Mouse (Mus musculus) embryonic facial prominence, embryonic 14.5 days (tissue): Measurements from ENCODE around the gene Olfr774. TPM values are rescaled to one million over a fixed set of nuclear protein-coding genes. Genes with fewer than 3 reads are reported as not detected.
"Not testable (repeated sequence)": the region's sequence is repeated elsewhere in the genome, so short reads cannot be mapped to it uniquely, and the experiment has no call there.

Experiments used
- ATAC-seq: fragments of 200-750 bp; cut with Nextera tagmentation; 2 replicates; pipeline ENCODE4 v1.8.0; 2017; ENCODE audit warnings: low read depth, moderate number of reproducible peaks, moderate TSS enrichment
- DNase-seq: peaks from one replicate; pipeline ENCODE4 v3.0.0-alpha.2; 2015; ENCODE audit warnings: low spot score
- H3K27ac ChIP-seq: fragments of 300-500 bp; sonication (generic); replicated peaks from 2 replicates; pipeline ENCODE4 v1.5.1; 2014; ENCODE audit warnings: low read depth, mild to moderate bottlenecking, low read length, moderate library complexity
- H3K27me3 ChIP-seq: fragments of 300-500 bp; sonication (generic); replicated peaks from 2 replicates; pipeline ENCODE4 v1.6.1; 2014; ENCODE audit warnings: low read length; ENCODE audit not compliant: control insufficient read depth, insufficient read depth
- H3K36me3 ChIP-seq: fragments of 300-500 bp; sonication (generic); 2 replicates; pipeline ENCODE4 v1.6.1; 2014; ENCODE audit warnings: low read length, mixed read lengths; ENCODE audit not compliant: control insufficient read depth, insufficient read depth
- H3K4me1 ChIP-seq: fragments of 300-500 bp; sonication (generic); 2 replicates; pipeline ENCODE4 v1.6.1; 2014; ENCODE audit warnings: antibody characterized with exemption, low read length; ENCODE audit not compliant: control insufficient read depth, insufficient read depth
- H3K4me2 ChIP-seq: fragments of 300-500 bp; sonication (generic); 2 replicates; pipeline ENCODE4 v1.6.1; 2014; ENCODE audit warnings: low read depth, mild to moderate bottlenecking, low read length, moderate library complexity, mixed read lengths
- H3K4me3 ChIP-seq: fragments of 300-500 bp; sonication (generic); 2 replicates; pipeline ENCODE4 v1.5.1; 2014; ENCODE audit warnings: low read depth, mild to moderate bottlenecking, low read length
- H3K9ac ChIP-seq: fragments of 300-500 bp; sonication (generic); 2 replicates; pipeline ENCODE4 v1.6.1; 2014; ENCODE audit warnings: low read depth, mild to moderate bottlenecking, low read length, moderate library complexity, mixed read lengths
- H3K9me3 ChIP-seq: fragments of 300-500 bp; sonication (generic); 2 replicates; pipeline ENCODE4 v1.6.1; 2016; ENCODE audit warnings: low read length; ENCODE audit not compliant: control insufficient read depth
- WGBS: fragments of 180-500 bp; shearing (Covaris S2); extraction: QIAGEN DNeasy Blood & Tissue Kit; methylation state at CpG from one replicate; pipeline ENCODE4 v1.1.7; 2014; 5-methylcytosine and 5-hydroxymethylcytosine counted together
- polyA plus RNA-seq: library from polyadenylated mRNA; unstranded; fragments of >200 nt; fragmentation: Nextera tagmentation; extraction: Ambion mirVana; gene quantifications from 2 replicates; pipeline ENCODE4 v1.2.1, GENCODE M21; 2014

Olfr774 gene
- not detected in 2 replicates for polyA plus RNA-seq

GRCm38 (mm10) chr10:129235904-129236303 is at the start of gene Olfr774:
Olfr774 (plus strand) TSS chr10:129236204.
- Histone ChIP-seq H3K9ac (no peak within 1 kb of the TSS), H3K4me1 (no peaks in the 10 kb centered on the region), H3K9me3 (no peaks in the 10 kb centered on the region), H3K4me3 (no peak within 1 kb of the TSS), H3K4me2 (no peak within 1 kb of the TSS), H3K27ac (no peak within 1 kb of the TSS), H3K36me3 (no peaks in the 10 kb centered on the region), H3K27me3 (no peaks in the 10 kb centered on the region)
- no peak for ATAC-seq
- 69% methylated on average over 2 of the region's 2 CpGs for WGBS
- no peak for DNase-seq

GRCm38 (mm10) chr10:129187319-129187718 is 48.7 kb upstream of the Olfr774 start, which contains the start of gene Olfr773:
Olfr773 (minus strand) TSS chr10:129187419.
- H3K27ac ChIP-seq, DNase-seq, ATAC-seq, H3K27me3 ChIP-seq, H3K4me2 ChIP-seq, H3K36me3 ChIP-seq, H3K9ac ChIP-seq, H3K9me3 ChIP-seq, H3K4me3 ChIP-seq, H3K4me1 ChIP-seq: not testable (repeated sequence)

- DNase-seq (no peak), ATAC-seq (no peak)
- no peaks in the 10 kb centered on the region for H3K4me1 ChIP-seq
- H3K36me3 ChIP-seq = no peaks in the 10 kb centered on the region
- 70% methylated on average over 1 of the region's 1 CpGs for WGBS
- no peaks in the 10 kb centered on the region for H3K27me3 ChIP-seq
- no peak overlapping the region for H3K4me2 ChIP-seq
- H3K27ac ChIP-seq = no peak overlapping the region
- H3K9me3 ChIP-seq = no peaks in the 10 kb centered on the region
- no peak overlapping the region for H3K4me3 ChIP-seq
- H3K9ac ChIP-seq = no peak overlapping the region
Observed at GRCm38 (mm10) chr10:129230737-129231136, 5.3 kb upstream of the Olfr774 start.

- no peak for ATAC-seq
- WGBS = 70% methylated on average over 3 of the region's 3 CpGs
- no peaks in the 10 kb centered on the region for H3K4me1 ChIP-seq
Observed at GRCm38 (mm10) chr10:129248112-129248511, 12.1 kb downstream of the Olfr774 start, which contains the start of gene Olfr775. Olfr775 (plus strand) TSS chr10:129248412.

GRCm38 (mm10) chr10:129258827-129259226 is 22.8 kb downstream of the Olfr774 start, which contains the start of gene Olfr776:
Olfr776 (plus strand) TSS chr10:129259127.
- Histone ChIP-seq H3K4me2 (no peak within 1 kb of the TSS), H3K9me3 (no peaks in the 10 kb centered on the region), H3K4me1 (no peaks in the 10 kb centered on the region), H3K27me3 (no peaks in the 10 kb centered on the region), H3K9ac (no peak within 1 kb of the TSS), H3K36me3 (no peaks in the 10 kb centered on the region), H3K27ac (no peak within 1 kb of the TSS), H3K4me3 (no peak within 1 kb of the TSS)
- ATAC-seq (no peak), DNase-seq (no peak)

More at GRCm38 (mm10) chr10:129248112-129248511, 12.1 kb downstream of the Olfr774 start, which contains the start of gene Olfr775:
- Histone ChIP-seq H3K4me2 (no peak within 1 kb of the TSS), H3K9ac (no peak within 1 kb of the TSS), H3K27ac (no peak within 1 kb of the TSS), H3K9me3 (no peaks in the 10 kb centered on the region), H3K27me3 (no peaks in the 10 kb centered on the region), H3K4me3 (no peak within 1 kb of the TSS), H3K36me3 (no peaks in the 10 kb centered on the region)
- no peak for DNase-seq

- no peak within 1 kb of the TSS for H3K4me2 ChIP-seq
- 93% methylated on average over 2 of the region's 2 CpGs for WGBS
- no peak within 1 kb of the TSS for H3K9ac ChIP-seq
- H3K27ac ChIP-seq = no peak within 1 kb of the TSS
- H3K36me3 ChIP-seq = no peaks in the 10 kb centered on the region
- no peaks in the 10 kb centered on the region for H3K27me3 ChIP-seq
- H3K4me3 ChIP-seq = no peak within 1 kb of the TSS
- H3K9me3 ChIP-seq = no peaks in the 10 kb centered on the region
- H3K4me1 ChIP-seq = no peaks in the 10 kb centered on the region
- no peak for DNase-seq
- ATAC-seq = no peak
Observed at GRCm38 (mm10) chr10:129271081-129271535, 35.1 kb downstream of the Olfr774 start, which contains the start of gene Olfr777. Olfr777 (minus strand) TSS chr10:129271485.

Other genes starting within 250 kb of the Olfr774 start
- not detected in 2 replicates for gene Olfr9, start 246.8 kb upstream of the Olfr774 start, polyA plus RNA-seq
- gene Olfr763, start 225.4 kb upstream of the Olfr774 start, polyA plus RNA-seq = not detected in 2 replicates
- gene Olfr764-ps1, start 196.3 kb upstream of the Olfr774 start, polyA plus RNA-seq = not detected in 2 replicates
- not detected in 2 replicates for gene Olfr765, start 186.2 kb upstream of the Olfr774 start, polyA plus RNA-seq
- gene Olfr766-ps1, start 167.2 kb upstream of the Olfr774 start, polyA plus RNA-seq = not detected in 2 replicates
- not detected in 2 replicates for gene Olfr767, start 153.3 kb upstream of the Olfr774 start, polyA plus RNA-seq
- not detected in 2 replicates for gene Olfr768, start 136.8 kb upstream of the Olfr774 start, polyA plus RNA-seq
- gene Olfr769, start 118.3 kb upstream of the Olfr774 start, polyA plus RNA-seq = 0.04 and 0.12 TPM in 2 replicates
- gene Olfr770, start 97.2 kb upstream of the Olfr774 start, polyA plus RNA-seq = not detected in 2 replicates
- not detected in 2 replicates for gene Olfr771, start 71.5 kb upstream of the Olfr774 start, polyA plus RNA-seq
- gene Olfr772, start 58.3 kb upstream of the Olfr774 start, polyA plus RNA-seq = not detected in 2 replicates
- not detected in 2 replicates for gene Olfr773, start 48.8 kb upstream of the Olfr774 start, polyA plus RNA-seq
- gene Olfr775, start 12.2 kb downstream of the Olfr774 start, polyA plus RNA-seq = not detected in 2 replicates
- gene Olfr776, start 22.9 kb downstream of the Olfr774 start, polyA plus RNA-seq = 0.08 TPM in 1 of 2 replicates, not detected in the other
- not detected in 2 replicates for gene Olfr777, start 35.3 kb downstream of the Olfr774 start, polyA plus RNA-seq
- not detected in 2 replicates for gene Olfr780, start 81.9 kb downstream of the Olfr774 start, polyA plus RNA-seq
- not detected in 2 replicates for gene Olfr781, start 92.7 kb downstream of the Olfr774 start, polyA plus RNA-seq
- gene Olfr782, start 112.6 kb downstream of the Olfr774 start, polyA plus RNA-seq = not detected in 2 replicates
- 0.14 TPM in 1 of 2 replicates, not detected in the other for gene Olfr784, start 147.9 kb downstream of the Olfr774 start, polyA plus RNA-seq
- not detected in 2 replicates for gene Olfr785, start 169.2 kb downstream of the Olfr774 start, polyA plus RNA-seq
- gene Olfr786, start 191.1 kb downstream of the Olfr774 start, polyA plus RNA-seq = not detected in 2 replicates
- not detected in 2 replicates for gene Olfr787, start 225.7 kb downstream of the Olfr774 start, polyA plus RNA-seq
- gene Olfr788, start 234.8 kb downstream of the Olfr774 start, polyA plus RNA-seq = not detected in 2 replicates
- not detected in 2 replicates for gene Olfr789, start 248.5 kb downstream of the Olfr774 start, polyA plus RNA-seq